Mouse (Mus musculus): ENCODE measurements around the gene Soat2.

- TF ChIP-seq CTCF (IDR thresholded peaks at IDR 0.05; ENCODE audit: low read depth) (no peak), EP300 (IDR thresholded peaks at IDR 0.05; ENCODE audit: low read depth) (no peak)
Observed at GRCm38 (mm10) chr15:102112827-102113226, 37.5 kb upstream of the Soat2 start.

Measured in liver, postnatal 0 days (tissue).